Mouse (Mus musculus) cerebellum, postnatal 14 days (tissue): ENCODE results near the gene Rest.

Source experiments
- DNase-seq, 2 experiments: peaks; one replicate each; pipeline ENCODE4 v3.0.0; 2021; ENCODE audit warnings: mixed read lengths in 2 of 2

Rest gene

GRCm38 (mm10) chr5:77309924-77310772, 44.9 kb downstream of the Rest start, which contains the start of the genes Noa1 and Polr2b:
Gene Noa1, minus strand, starts transcription at chr5:77310084.
Gene Polr2b, plus strand, starts transcription at chr5:77310147.
- DNase-seq: peak; percentile 100

DNA sequence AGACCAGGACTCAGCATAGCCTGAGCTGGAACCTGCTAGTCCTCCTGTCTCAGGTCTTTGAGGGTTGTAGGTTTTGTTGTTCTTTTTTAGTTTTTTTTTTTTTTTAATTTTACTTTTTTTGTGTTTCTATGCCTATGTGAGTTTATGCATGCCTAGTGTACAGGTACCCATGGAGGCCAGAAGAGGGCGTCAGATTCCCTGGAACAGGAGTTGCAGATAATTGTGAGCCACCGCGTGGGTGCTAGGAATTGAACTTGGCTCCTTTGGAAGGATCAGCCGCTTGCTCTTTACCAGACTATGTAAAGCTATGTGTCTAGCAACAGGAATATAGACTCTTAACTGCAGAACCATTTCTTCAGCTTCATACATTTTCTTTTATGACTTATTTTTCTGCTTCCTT, 48.9 kb downstream of the Rest start:
- DNase-seq: no peak

GRCm38 (mm10) chr5:77314986-77315385, 49.7 kb downstream of the Rest start:
- no peak for DNase-seq

DNA sequence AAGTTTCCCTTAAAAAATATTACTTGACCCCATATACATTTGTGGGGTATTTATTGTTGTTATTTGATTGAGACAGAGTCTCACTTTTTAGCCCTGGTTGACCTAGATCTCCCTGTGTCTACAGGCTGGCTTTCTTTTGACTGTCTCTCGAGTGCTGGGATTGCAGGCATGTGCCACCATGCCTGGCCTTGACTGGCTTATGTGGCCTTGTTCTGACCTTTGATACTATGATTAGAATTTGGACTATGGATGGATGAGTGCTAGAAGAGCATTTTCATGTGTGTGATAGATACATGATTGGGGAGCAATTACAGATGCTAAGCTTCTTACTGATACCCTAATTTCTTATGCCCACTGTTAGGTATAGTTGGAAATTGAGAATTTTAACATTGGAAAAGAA, 59.6 kb downstream of the Rest start:
- no peak for DNase-seq

- no peak for DNase-seq
Observed at GRCm38 (mm10) chr5:77330154-77330553, 64.9 kb downstream of the Rest start.
